Mouse (Mus musculus) inflammation-experienced regulatory T-cells, adult 6 months (primary cell): ENCODE results near the gene Klhl29. TPM values are rescaled to one million over a fixed set of nuclear protein-coding genes. Genes with fewer than 3 reads are reported as not detected.

Source experiments
- ATAC-seq: one replicate; pipeline ENCODE4 v1.8.0; 2017
- polyA plus RNA-seq, 3 experiments: library from polyadenylated mRNA; unstranded; fragments of 100-300 nt; shearing (Covaris generic); gene quantifications; one replicate each; pipeline ENCODE4 v1.2.1; 2017

Klhl29 gene
- under 1 TPM in 2 of 3 experiments, not detected in 1; 0.33 to 0.42 TPM for polyA plus RNA-seq

DNA sequence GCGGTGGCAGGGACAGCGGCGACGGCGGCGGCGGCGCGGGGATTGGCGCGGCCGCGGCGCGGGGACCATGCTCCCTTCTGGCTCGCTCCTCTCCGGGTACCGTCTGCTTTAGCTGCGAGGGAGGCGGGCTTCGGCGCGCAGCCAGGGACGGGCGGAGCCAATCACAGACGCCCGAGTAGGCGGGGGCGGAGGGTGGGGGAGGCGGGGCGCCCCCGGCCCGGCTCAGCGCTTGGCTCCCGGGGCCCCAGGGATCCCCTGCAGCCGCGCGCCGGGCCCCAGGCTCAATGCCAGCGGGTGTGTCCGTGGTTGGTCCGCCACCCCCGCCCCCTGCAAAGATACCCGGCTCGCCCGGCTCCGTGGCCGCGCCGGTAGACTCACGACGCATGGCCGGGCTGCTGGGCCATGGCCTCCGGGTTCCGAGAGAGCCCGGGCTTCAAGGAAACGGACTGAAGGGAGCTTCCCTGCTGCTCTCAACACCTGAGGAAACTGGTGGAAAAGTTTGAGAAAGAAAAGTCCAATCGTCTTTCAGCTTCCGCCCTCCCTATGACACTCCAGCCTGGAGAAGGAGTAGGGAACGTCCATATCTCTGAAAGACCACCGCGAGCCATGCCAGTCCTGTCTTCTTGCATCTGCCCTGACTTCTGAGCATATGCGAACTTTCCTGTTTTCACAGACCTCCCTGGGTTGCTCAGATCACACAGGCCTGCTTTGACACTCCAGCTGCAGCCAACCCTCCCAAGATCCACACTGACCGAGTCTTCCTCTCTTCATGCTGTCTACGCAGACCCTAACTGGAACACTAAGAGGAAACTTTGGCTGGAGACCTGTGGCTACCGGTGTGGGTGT is at the start of gene Klhl29:
TSS of gene Klhl29 (minus strand) at position 67 of the 846 bp plus-strand sequence.
- ATAC-seq, result no peak

DNA sequence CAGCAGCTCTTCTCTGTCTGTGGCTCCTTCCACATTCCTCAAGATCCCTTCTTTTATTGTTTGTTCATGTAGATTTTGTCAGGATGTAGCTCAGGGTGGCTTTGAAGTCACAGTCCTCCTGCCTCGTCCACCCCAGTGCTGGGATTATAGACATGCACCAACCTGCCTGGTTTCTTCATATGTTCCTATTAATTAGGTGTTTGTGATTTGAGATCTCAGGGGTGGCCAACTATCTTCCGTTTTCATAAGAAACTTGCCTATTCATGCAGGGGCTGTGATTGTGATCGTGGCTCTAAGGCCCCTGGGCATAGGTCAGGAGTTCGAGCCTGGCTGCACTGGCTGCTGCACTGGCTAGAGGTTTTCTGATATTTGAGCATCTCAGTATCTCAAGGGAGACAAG is 49.8 kb upstream of the Klhl29 start:
- no peak for ATAC-seq

DNA sequence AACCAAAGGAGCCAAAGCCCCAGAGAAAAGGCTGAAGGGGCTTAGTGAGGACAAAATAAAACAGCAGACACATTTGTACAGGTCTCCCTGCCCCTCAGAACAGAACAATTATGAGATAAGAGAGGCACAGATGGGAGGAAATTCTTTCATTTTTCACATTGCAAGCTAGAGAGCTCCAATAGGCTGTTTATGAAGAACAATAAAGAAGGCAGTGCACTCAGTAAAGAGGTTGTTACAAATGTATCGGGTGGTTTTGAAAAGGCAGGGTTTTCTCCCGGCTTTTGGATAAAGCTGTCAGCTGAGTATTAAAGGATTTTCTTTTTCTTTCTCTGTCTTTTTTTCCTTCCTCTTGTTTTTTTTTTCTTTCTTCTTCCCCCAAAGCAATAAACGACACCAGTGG is 40.3 kb upstream of the Klhl29 start:
- ATAC-seq, result no peak

DNA sequence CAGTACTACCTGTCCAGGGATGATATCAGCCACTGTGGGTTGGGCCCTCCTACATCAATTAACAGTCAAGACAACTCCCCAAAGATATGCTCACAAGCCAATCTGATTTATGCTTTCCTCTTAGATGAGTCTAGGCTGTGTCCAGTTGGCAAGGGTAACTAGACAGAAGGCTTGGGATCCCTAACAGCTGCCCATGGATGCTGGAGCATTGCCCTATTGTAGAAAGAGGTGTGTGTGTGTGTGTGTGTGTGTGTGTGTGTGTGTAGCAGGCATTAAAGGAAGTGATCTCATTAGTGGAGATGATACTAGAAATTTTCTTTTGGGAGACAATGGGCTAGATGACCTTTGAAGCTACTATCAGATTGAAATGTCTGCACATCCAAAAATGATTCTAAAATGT is 38.5 kb upstream of the Klhl29 start:
- ATAC-seq, result no peak

DNA sequence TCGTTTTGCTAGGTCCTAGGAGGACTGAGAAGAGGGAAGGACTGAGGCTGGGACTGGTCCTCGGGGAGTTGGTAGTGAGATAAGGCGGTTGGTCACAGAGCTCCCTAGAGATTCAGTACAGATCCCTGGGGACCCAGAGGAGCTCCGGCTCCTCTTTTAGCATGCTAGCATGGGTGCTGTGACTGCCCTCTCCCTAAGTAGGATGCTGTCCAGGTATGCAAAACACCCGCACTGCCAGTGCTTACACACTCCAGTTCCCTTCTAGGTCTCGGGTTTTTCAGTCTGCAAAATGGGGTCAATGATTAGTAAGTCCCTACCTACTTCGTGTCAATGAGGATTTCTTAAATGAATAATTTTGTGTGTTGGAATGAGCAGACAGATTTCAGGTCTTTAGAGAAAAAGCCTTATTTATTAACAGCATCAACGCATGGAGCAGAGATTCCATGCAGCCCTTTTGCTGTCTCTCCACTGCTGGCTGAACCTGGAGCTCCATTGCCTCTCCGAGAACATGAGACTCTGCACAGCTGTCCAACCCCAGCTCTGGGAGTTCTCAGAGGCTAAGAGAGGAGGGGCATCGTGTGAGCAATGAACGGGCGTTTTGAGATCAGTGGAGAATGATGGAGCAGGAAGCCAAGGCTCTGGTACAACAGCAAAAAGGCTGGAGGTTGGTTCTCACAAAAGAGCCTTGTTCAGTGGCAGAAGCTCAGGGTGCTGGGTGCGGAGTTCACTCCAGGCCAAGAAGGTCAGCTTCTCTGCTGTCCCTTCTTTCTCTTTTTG is 36.5 kb upstream of the Klhl29 start:
- ATAC-seq, result no peak

DNA sequence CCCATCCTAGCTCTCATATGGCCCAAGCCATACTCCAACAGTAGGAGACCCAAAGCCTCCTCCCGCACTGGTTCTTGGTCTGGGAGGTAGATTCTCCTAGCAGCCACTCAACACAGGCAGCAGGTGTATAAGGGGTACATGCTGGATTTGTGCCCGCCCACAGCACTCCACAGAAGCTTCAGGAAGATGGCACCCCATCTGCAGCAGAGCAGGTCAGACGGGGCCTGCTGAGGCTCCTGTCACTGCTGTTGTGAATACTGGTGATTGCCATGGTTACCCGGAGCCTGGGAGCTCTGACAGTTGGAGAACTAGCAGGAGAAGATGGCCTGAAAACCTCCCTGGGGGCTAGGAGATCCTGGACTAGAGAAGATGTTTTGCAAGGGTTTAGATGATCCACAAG is 35.9 kb upstream of the Klhl29 start:
- ATAC-seq, result no peak

DNA sequence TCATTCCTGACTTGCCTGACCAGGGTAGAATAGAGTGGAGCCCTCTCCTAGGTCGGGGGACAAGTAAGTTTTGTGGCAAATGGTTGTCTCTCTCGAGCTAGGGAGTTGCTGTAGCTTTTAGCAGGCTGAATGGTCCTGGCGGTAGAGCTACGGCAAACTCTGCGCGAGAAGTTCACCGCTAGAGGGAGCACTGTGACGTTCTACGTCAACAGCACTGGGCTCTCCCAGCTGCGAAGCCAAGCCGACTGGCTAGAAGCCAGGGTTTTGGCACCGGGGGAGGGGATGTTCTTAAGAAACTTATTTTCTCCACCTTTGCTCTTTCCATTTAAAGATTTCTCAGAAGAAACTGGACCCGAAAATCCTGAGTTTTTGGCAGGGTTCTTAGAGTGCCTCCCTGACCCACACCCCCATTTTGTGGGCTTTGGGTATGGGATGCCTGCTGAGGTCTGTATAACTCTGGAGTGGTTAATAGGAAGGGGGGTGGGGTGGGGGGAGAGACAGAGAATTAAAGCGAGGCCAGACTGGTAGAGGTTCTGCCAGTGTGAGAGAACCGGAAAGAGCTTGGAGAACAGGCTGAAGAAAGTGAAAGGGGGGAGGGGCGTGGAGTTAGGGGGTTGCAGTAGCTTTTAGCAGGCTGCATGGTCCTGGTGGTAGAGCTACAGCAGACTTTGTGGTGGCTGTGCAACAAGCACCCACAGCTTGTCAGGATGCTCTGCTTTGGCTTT is 35.1 kb upstream of the Klhl29 start:
- no peak for ATAC-seq

DNA sequence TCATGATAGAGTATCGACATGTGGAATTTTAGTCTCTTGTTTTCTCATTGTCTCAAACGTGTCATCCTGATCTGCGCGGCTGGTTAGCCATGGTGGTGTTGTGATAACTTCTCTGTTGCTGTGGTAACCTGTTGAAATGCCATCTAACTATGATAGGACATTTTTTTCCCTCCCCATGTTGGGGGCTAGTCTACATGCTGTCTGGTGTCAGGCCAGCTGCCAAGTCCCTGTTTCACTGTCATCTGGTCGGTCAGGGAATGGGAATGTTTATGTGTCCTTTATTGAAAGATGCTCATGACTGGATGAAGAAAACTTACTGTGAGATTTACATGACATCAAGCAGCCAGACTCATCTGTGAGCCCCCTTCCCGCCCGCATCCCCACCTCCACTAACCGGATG is 31.7 kb upstream of the Klhl29 start:
- no peak for ATAC-seq

DNA sequence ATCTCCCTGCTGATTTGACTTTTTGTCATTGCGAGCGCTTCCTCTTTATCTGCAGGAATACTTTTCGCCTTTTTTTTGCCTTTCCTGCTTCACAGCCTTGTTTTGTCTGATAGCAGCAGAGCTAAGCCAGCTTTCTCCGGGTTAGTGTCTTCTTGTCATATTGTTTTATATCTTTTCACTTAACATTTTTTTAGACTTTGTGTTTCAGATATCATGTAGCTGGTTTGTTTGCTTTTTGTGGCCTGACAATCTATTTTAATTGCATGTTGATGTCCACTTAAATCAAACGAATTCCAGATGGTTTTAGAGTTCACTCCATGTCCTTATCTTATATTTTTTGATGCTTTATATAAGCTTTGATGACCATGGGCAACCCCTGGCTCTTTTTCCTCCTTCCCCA is 21.9 kb upstream of the Klhl29 start:
- ATAC-seq, result no peak

DNA sequence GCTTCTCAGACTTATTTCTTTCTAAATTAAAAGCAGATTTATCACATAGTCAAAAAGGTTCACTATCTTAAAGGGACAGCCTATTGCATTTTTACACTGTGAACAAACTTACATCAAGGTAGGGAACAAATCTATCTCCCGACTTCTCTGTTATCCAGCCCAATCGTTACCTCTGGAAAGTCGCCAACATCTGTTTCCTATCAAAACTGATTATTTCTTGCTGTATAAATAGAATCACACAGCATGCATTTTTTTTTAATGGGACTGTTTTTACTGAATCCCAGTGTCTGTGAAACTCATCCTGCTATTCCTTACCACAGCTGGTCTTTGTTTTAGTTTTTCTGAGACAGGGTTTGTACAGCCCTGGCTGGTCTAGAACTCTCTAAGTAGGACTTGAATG is 19.7 kb upstream of the Klhl29 start:
- no peak for ATAC-seq

DNA sequence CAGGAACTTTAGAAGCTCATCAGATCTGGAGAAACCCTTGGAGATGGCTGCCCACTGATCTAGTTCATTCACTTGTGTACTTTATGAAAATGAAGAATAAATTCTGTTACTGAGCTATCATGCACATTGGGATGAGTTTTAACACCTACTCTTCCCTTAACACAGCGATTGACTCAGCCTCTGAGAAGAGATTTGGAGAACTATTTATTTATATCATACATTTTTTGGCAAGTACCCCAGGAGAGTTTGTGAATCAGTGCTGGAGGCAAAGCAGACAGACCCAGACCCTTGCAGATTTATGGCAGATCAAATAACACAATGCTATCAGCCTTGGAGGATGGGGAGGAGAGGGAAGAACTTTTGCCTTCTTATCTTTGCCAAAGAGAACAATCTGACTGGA is 11.6 kb upstream of the Klhl29 start:
- no peak for ATAC-seq

DNA sequence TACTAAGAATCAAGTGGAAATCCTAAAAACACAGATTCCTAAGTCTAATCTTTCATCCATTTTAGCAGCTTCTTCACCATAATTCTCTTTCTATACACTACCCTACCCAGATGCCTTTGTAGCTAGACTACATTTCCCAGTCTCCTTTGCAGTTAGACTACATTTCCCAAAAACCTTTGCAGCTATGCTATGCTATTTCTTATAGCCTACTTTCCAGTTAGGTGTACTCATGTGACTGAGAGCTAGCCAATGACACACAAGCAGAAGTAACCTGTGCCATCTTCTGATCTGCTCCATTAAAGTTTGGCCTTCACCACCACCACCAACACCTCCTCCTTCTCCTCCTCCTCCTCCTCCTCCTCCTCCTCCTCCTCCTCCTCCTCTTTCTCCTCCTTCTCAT is 11.2 kb upstream of the Klhl29 start:
- no peak for ATAC-seq

DNA sequence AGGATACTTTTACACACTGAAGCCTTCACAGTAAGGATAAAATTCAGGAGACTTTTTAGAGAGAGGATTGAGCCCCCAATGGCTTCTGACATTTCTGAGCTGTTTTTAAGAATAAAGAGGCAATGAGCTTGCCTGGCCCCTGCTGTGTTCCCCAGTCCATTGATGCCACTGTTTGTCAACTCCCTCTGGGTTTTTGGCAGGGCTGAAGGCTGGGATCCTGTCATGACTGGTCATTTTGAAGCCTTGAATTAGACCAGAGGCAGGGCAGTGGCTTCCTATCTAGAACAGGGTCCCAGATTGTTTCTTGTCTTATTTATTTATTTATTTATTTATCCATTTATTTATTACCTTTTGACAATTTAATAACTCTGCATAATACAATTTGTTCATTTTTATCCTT is 6.2 kb upstream of the Klhl29 start:
- ATAC-seq, result no peak

DNA sequence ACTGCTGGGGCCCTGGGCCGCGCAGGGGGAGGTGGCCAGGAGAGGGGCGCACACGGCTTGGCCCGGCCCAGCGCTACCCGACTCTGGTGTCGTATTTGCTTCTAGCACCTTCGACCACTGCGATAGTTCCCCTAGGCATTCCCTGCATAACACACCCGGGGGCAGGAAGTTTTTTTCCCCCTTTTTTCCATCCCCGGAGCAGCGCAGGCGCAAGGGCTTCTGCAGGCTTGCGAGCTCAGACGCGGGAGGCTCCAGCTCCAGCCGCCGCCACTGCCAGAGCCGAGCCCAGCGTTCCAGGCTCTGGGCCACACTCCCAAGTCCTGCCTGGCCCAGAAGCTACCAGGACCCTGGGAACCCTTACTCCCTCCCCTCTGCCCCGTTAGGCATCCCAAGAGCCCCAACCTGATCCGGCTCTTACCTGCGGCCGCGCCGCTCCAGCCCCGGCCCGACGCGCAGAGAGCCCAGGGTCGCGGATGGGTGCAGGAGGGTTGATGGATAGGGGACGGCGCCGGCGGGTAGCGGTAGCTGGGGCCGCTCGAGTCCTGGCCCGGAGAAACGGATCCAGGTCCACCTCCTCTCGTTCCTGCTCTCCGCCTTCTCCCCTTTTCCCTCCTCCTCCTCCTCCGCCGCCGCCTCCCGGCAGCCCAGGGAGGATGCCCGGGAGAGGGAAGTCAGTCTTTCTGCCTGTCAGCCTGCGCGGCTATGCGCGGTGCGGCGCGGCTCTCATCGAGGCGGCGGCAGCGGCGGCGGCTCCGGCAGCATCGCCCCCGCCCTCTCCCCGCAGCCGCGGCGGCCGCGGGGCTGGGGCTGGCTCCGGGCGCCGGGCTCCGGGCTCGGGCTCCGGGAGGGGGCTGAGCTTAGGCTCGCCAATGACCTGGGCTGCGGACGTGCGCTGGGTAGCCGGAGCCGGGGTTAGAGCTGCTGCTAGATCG is 532 bp downstream of the Klhl29 start:
- ATAC-seq, result no peak

DNA sequence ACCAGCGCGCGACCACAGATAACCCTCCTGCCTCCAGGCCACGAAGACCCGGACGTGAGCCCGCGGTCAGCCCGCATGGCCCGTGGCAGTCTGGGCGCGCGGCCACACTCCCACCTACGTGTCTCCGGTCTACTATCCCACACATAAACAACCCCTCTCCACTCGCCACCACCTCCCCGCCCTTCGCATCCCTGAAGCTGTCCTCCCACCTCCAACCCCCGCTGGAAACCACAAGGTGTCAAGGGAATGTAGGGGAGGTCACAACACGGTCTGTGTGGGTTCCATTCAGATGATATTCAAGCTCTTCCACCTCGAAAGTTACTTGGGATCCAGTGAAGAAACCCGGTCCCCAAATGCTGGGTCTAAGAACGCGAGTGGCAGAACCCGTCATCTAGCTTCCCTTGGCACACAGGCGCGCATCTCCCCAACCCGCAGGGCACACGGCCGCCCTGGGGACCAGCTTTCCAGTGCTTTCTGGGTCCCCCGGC is 1.2 kb downstream of the Klhl29 start:
- ATAC-seq, result no peak

DNA sequence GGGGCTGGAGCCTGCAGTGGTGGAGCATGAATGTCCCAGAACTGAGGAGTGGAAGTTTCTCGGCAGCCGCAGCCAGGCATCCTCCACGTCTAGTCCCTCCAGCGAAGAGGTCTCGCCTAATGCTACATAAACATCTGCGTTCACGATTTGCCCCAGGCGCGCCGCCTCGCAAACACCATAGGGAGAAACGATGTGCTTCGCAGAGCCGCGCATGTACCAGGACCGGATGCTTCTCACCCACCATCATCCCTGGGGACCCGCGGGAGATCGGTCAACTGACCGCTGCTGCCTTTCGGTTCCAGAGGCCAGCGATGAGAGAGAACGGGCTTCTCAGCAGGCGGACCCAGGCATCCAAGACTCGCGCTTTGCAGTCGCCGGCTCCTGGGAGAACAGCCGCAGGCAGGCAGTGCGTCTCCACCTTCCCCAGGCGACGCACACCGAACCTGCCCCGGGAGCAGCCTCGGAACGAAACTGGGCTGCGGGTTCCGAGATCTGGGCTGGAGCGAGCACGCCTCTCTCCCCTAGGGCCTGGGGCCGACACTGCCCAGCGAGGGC is 1.8 kb downstream of the Klhl29 start:
- no peak for ATAC-seq

DNA sequence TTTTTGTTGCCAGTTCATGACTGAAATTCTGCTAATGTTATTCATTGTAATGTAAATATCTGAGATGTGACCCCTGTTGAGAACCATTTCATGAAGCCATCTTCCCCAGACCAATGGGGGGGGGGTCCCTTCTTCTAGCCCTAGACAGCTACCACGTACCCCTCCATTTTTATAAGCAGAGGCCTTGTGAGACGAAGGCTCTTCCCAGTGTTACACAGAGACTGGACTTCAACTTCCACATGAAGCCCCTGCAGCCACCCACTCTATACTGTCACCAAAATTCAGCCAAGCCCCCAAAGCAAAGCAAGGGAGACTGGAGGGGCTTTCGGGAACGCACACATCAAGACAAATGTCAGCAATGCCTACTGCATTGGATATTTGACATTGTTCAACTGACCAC is 6.1 kb downstream of the Klhl29 start:
- ATAC-seq, result no peak

DNA sequence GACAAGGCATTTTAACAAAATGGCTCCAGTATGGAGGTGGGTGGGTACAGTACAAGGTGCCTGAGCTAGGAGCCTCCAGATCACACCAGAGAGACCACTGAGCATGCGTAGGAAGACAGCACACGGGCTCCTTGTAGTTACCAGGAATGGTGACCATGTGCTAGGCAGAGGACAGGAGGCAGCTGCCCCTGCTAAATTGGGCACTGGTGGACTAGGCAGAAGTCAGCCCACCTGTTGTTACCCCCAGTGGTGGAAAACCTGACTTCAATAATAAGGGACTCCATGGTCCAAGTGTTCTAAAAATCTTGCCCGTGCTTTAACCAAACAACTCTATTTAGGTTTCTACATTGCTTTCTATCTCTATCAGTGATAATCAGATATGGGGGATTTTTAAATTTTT is 10.6 kb downstream of the Klhl29 start:
- ATAC-seq, result no peak

DNA sequence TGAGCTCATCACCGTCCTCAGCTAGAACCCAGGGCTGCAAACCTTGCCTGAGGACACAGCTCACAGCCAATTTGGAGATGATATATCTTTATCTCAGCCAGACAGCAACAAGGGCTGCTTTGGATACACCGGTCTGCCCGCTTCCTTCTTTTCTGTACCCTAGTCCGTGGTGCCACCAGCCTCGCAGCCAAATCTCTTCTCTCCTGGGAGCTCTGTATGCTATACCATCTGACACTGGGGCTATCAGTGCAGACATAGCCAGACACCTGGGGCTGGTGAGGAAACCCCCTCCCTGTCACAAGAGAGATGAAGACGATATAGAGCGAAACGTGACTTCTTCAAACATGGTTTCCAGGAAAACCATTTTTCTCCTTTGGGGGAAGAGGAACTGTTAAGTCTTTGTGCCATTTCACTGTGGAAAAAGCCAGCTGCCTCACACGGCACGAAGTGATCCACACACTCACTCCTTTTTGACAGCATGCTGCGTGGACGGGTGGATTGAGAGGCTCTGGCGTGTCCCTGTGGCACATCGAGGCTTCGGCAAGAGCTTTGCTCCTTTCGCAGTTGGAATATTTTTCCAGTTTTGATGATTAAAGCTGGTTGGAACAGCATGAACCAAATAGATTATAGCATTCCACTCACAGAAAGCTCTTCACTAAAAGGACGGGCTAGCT is 11.4 kb downstream of the Klhl29 start:
- no peak for ATAC-seq

DNA sequence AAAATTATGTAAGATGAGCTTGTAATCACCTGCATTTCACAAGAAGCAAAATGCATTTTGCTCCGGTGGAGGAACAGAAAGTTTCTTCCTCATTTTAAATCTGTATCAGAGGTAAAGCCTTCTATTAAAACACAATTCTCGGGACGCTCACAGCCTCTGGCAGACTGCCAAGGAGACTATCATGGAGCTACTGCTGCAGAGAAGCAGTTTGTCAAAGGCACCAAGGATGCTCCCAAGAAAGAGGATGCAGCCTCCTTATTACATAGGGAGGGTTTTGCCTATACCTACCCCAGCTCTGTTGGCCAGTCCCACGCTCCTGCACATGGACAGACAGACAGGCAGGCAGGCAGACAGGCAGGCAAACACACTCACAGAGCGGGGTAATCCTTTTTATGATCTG is 16.4 kb downstream of the Klhl29 start:
- ATAC-seq, result no peak

DNA sequence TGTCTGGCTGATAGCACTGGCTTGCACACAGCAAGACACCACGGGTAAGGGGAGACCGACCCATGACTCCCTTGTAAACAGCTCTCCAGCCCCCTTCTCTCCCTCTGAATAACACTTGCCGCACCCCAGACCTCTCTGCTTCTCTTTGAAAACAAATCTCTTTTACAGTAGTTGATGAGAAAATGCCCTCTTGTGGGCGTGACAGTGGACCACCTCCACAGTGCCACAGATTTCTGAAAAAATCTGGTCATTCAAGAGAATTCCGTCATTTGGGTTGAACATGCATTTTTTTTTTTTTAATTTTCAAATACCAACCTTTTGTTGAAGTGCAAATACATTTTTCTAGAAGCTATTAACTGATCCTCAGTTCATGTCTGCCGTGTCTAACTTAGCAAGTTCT is 17.0 kb downstream of the Klhl29 start:
- no peak for ATAC-seq
